Mouse (Mus musculus): Measurements from ENCODE around the gene Sh3pxd2a.

The Sh3pxd2a gene

DNA sequence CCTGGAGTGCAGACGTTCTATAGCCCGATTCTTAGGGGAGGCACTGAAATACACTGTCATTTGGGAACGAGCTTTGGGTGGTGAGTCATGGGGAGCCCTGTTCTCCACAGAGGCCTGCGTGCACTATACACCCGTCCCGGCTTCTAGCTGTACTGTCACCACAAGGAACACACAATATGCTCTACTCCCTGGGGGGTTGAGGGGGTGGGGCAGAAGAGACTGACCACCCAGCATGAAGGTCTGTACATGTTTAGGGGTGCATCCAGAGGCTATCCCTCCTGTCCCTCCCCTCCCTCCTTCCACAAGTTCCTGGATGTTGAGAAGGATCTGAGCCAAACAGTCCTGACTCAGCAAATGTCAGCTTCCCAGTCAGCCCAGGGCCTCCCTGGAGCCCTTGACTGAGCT is 182.1 kb downstream of the Sh3pxd2a start:
- in situ Hi-C loops (cut with MboI, MseI), result no loop called here

DNA sequence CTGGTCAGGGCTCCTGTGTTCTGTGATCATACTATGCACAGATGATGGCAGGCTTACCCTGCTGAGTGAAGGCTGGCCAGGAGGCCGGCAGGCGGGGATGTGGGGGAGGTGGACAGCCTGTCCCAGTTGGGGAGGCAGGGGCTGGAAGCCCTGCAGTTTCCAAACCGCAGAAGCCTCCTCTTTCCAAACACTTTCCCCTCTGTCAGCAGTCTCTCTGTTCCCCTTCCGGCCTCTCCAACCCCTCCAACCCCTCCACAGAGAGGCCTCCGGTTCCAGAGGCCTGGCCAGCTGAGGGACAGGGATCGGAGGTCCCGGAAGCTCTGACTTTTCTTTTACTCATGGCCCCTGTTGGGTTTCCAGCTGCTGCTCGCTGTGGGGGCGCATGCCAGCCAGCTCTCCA is 183.3 kb downstream of the Sh3pxd2a start:
- in situ Hi-C loops (cut with MboI, MseI), result no loop called here

DNA sequence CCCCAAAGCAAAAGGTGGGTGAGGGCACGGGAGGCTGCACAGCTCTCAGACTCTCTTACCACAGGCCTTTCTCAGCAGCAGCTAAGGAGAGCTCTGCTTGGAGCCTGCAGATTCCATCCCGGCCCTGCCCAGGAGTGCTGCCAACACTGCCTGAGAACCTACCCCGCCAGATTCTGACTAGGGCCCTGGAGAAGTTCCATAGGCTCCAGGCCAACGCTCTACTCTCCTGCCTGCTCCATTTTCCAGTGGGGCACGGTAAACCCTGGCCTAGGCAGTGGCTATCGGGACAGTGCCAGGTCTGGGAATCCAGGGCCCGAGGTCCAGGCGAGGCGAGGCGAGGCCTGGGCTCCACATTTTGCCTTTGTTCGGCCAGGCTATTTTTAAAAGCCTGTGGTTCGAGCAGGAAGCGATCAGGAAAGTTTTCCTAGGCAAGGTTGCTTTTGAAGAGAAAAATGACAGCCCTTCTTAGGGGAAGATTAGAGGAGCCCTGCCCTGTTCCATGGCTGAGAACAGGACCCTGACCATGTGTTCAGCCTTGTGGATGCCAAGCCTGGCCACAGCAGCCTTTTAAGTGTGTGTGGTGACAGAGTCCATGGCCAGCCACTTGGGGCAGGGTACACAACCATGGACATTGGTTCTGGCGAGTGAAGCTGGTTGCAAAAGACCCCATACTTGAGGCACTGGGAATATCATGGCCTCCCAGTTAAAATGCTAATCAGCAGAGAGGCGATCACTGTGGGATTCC is 184.2 kb downstream of the Sh3pxd2a start:
- in situ Hi-C loops (cut with MboI, MseI), result no loop called here

DNA sequence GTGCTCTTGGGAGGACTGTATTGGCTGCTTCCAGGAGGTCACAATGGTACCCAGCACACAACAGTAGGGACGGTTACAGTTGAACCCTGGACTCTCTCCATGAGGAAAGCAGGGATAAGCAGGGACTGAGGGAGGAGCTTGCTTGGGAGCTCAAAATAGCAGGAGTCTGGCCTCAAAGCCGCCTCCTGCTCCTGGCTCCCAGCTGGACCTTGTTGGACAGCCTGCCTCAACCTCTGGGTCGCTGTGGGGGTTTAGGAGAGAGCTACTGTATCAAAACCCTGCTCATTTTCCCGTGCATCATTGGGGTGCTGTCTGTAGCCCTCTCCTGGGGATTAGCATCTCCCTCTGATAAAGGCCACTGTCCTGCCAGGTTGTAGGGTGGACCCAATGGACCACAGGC is 184.8 kb downstream of the Sh3pxd2a start:
- in situ Hi-C loops (cut with MboI, MseI), result no loop called here

DNA sequence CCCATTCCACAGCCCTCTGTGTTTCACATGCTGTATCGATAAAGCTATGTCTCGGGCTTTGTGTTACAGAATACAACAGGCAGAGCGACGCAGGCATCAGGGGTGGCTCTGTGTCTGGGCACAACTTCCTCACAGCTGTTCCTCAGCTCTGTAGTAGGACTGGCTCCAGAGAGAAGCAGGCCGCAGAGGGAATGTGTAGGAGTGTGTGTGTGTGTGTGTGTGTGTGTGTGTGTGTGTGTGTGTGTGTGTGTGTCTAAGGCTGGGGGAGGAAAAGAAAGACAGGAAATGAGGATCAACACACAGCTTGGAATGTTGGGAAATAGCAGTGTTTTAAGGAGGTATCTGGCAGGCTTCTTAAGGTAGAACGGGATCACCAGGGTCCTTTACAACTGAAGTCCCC is 187.5 kb downstream of the Sh3pxd2a start:
- in situ Hi-C loops (cut with MboI, MseI), result no loop called here

DNA sequence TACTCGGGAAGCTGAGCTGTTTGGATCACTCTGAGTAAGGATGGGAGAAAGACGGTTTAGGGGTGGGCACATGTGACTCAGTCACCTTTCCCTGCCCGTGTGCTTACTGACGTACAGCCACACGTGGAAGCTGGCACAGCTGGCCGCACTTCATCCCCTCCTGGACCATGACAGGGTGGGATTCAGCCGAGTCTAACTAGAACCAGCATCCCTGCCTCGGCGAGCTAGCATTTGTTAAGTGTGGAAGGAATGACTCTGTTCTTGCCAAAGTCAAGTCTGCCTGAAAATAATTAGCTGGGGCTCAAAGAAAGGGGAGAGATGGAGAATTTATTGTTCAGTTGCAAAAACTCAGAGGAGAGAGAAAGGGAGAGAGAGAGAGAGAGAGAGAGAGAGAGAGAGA is 193.7 kb downstream of the Sh3pxd2a start:
- in situ Hi-C loops (cut with MboI, MseI), result no loop called here

DNA sequence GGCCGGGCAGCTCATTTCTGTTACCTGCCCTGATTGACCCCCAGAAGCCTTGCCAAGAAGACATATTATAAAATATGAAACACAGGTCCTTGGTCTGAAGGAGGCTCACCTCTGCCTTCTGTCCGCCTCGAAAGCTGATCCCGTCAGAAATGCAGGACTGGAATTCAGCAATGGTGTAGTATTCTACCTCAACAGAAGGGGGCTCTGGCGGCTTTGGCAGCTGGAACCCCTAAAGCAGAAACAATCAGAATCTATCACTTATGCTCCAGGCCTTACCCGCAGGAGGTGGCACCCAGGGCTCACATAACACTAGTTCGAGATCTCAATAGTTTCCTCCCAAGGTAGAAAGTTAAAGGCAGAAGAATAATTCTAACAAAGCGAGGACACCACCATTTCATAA is 194.5 kb downstream of the Sh3pxd2a start:
- in situ Hi-C loops (cut with MboI, MseI), result no loop called here

DNA sequence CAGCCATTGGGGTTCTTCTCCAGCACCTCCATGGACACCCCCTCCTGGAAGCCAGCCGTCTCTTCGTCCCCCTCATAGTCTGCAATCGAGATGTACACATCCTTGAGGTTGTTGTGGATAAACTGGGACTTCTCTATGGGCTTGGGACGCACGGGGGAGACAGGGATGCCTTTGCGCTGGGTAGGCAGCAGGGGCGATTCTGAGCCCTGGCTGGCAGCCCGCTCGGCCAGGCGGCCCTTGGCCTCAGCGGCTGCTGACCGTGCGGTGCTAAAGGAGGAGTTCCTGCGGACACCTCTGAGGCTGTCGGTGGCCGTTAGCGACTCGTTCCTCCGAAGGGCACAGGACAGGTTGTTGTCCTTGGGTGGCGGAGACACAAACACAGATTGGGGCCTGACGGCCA is 197.1 kb downstream of the Sh3pxd2a start:
- in situ Hi-C loops (cut with MboI, MseI), result no loop called here

DNA sequence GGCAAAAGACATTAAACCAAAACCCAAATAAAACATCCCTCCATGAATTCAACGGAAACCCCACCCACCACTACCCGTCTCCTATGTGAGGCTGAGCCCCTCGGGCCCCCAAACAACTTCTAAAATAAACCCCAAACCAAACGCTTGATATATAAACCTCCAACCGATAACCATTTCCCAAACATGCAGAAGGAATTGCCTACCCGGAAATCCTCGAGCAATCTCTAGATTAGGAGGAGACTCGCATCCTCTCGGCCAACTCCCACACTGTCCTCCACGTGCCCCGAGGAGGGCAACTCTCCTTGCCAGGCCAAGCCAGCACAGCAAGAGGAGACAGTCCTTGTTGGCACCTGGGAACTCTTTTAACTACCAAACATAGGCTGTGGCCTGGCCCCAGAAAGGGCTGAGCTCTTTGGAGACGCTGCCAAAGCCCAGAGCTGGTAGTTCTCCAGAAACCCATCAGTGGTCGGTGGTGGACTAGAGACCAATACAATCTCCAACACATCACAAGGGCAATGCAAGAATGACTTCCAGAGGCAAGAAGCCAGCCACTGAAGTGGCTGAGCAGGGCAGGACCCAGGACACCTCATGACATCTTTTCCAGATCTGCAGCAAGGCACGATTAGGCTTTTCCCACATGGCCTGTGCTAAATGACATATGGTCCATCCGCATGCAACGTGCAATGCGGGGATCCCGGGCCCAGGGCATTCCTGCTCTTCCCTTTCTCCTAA is 198.0 kb downstream of the Sh3pxd2a start:
- in situ Hi-C loops (cut with MboI, MseI), result no loop called here

DNA sequence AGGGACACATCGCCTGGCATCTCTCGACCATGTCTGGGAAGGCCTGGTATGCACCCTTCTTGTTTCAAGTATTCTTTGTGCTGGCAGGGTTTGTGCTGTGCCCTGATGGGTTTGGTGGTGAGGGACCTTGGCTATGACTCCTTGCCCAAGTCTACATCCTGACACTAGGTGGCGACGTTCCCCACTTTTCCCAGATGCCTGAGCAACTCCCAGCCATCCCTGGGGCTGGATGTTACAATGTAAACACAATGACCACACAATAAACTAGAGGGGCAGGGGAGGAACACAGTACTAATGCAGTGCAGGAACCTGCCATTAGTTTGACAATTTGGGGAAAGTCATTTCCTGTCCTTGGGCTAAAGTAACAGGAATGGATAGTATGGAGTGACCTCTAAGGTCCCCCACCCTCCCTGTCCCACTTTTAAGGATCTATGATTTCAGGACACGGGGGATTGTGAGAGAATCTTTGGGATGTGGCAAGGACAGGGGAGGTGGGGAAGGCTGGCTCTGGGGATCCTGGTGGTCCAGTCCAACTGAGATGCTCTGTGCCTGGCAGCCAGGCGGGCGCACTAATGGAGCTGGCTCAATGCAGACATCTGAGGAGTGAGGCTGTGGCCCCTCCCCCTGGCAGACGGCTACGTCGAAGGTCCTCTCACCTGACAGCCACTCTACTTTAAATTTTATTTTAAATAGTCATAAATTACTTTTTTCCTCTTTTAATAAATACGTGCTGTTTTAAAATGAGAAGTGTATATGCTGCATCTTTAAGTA is 199.7 kb downstream of the Sh3pxd2a start:
- in situ Hi-C loops (cut with MboI, MseI), result no loop called here

DNA sequence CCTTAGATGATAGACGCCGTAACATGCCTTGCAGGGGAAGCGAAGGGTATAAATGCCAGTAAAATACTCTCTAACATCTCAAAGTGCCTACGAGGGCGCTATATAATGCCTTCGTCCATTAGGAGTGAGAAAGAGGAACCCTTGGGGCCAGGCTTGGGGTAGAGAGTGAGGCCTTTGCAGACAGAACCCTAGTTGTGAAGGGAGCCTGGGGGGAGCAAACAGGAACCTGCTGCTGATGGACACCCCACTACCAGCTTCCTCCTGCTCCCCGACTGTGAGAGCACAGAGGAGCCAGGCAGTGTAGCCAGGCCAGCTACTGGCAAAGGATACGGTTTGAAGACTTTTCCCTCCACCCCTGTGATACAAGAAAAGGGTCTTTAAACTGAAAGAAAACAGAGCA is 200.6 kb downstream of the Sh3pxd2a start:
- in situ Hi-C loops (cut with MboI, MseI), result no loop called here

DNA sequence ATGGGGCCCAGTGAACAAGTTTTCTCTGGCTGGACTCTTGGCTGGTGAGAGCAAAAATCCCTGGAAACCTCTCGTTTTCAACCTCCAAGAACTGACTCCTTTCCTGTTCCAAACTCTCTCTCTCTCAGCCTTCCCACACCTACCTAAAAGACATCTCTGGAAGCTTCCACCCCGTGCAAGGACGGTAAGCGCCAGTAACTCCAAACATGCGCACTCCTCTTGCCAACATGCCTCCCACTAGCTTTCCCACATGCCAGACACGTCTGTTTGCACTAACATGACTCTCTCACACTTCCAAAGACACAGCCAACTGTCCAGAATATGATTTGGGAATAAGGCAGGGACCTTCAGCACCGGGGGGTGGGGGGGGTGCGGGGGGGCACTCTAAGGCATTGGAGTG is 203.0 kb downstream of the Sh3pxd2a start:
- in situ Hi-C loops (cut with MboI, MseI), result no loop called here

DNA sequence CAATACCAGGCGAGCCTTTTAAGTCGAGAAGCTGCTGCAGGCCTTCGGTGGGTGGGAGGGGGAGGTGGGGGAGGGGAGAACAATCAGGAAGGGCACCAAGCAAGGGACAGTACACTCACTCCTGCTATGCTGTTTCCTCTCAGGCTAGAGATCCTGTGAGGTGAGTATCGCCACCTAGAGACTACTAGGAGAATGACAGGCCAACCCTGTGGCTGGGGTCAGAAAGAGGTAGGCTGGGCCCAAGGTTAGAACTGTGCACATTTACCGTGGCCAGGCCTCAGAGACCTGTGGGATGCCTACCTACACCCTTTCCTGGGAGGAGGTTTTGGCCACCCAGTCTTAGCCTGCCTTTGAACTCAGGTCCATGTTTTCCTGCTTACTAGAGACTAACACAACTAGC is 204.6 kb downstream of the Sh3pxd2a start:
- in situ Hi-C loops (cut with MboI, MseI), result no loop called here

DNA sequence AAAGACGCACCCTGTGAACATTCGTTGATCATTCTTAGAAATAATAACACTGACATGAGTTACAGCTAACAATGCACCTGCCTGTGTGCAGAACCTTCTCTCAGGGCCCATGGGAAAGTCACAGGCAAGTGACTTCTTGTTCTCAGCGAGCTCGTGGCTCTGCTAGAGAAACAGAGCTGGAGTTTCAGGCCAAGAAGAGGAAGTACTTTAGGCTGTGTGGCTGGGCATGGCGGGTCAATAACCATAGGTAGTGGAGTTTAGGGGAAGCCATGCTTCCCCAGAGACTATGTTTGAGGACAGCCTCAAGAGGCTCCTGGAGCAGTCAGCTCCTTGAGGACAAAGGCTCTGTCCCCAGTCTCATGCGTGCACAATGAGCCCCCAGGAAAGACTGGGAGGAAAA is 208.3 kb downstream of the Sh3pxd2a start:
- in situ Hi-C loops (cut with MboI, MseI), result no loop called here

DNA sequence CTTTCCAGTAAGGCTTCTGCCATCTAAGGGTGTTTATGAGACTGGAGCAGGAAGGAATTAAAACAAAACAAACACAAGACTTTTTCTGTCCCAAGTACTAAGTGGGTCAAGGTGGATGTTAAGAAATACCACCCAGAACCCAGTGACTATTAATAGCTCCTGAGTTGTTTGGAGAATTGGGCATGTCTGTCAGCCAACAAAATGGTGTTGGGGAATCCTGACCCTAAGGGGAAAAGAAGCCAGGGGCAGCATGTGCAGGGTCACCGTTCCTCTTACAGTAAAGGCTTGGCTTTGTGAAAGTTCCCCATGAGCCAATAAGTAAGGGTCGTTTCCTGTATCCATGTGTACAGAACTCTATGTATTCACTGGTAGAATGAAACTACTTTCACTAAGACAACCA is 209.2 kb downstream of the Sh3pxd2a start:
- in situ Hi-C loops (cut with MboI, MseI), result no loop called here

DNA sequence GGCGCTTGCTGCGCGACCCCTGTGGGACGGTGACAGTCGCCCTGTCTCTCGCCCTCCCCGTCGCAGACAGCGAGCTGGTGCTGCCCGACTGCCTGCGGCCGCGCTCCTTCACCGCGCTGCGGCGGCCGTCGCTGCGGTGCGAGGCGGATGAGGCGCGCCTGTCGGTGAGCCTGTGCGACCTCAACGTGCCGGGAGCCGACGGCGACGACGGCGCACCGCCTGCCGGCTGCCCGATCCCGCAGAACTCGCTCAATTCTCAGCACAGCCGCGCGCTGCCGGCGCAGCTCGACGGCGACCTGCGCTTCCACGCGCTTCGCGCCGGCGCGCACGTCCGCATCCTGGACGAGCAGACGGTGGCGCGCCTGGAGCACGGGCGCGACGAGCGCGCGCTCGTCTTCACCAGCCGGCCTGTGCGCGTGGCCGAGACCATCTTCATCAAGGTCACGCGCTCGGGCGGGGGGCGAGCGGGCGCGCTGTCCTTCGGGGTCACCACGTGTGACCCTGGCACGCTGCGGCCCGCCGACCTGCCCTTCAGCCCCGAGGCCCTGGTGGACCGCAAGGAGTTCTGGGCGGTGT is 211.1 kb downstream of the Sh3pxd2a start:
- in situ Hi-C loops (cut with MboI, MseI), result no loop called here

DNA sequence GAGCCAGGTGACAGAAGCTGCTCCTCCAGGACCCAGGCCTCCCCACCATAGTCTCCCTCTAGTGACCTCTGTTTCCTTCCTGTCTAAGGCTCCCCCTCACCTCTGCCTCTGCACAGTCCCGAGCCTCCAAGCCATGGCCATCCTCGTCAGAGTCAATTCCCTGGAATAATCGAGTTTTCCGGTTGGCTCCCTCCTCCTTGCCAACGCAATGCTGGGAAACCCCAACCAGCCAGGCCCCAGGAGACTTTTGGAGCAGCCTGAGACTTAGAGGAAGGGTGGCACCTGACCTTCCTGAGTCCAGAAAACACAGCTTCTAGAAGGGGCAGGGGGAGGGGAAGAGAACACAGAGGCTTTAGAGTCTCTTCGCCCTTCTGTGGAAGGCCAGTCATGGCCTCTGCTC is 213.3 kb downstream of the Sh3pxd2a start:
- in situ Hi-C loops (cut with MboI, MseI), result no loop called here

DNA sequence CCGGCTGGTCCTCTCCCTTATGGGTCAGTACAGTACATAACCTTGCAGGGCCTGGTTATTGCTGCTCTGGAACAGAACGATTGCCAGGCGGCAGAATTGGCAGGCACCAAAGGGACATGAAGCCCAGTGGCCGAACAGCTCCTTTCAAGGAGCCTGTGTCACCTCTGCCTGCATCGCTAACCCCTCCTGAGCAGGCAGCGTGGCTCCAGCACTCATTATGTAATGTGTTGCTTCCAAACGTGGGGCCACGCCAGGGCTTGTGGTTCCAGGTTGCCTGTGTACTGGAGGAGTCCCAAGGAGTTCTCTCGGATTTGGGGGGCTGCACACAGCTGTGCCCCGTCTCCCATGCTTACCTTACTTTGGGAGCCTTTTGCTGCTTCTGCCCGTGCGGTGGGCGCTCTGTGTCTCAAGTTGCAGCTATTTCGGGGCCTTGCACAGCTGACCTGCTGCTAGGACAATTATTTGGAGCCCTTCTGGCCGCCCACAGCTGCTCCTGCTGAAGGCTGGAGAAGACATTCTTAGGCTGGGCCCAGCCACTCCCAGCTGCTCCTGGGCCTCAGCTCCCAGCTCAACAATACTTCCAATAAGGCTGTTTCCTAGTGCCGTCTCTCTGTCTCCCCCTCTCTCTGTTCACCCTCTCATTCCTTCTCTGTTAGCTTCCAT is 215.2 kb downstream of the Sh3pxd2a start:
- in situ Hi-C loops (cut with MboI, MseI), result no loop called here

DNA sequence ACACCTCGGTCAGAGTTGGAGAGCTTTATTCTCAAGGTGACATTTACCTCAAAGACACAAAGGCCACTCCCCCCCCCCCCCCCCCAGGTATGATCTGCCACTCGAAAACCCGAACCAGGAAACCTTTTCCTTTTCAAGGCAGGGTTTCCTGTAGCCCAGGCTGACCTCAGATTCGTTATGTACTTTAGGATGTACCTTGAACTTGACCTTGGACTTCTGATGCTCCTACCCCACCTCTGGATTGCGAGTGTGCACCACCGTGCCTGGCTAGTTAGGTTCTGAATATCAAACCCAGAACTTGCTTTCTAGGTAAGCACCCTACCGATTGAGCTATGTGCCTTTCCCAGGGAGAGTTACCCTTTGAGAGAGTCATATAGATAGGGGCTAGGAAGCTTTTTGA is 215.9 kb downstream of the Sh3pxd2a start:
- in situ Hi-C loops (cut with MboI, MseI), result no loop called here

DNA sequence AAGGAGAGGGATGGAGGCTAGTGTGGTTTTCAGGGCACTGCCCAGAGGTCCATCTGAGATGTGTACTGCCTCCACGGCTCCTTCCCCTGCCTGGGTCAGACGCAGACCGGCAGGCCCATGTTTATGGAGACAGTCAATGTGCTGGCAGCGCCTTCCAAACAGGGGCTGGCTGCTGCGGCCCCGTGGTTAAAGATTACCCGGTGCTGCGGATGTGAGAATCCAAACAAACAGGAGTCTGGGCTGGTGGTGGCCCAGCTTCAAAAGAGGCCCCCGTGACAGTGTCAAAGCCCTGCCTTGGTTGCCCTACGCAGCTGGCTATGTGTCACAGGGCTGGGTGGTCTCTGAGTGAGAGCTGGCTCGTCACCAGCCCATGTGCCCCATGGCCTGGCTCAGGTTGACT is 216.4 kb downstream of the Sh3pxd2a start:
- in situ Hi-C loops (cut with MboI, MseI), result no loop called here

DNA sequence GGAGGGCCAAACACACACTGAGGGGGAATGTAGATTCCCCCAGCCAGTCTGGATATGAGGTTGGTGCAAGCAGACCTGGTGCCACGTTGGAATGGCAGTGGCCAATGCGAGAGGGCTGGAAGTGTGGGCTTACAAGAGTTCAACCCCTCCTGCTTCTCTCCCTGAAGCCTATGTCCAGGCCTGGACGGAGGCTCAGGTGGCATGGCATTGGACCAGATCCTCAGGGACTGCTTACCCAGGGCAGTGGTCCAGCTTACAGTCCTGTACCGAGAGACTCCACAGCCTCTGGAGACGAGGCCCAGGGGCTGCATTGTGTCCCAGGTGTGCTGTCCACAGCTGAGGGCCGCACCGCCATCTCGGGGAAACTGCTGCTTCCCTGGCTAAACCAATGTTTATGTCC is 218.7 kb downstream of the Sh3pxd2a start:
- in situ Hi-C loops (cut with MboI, MseI), result no loop called here

DNA sequence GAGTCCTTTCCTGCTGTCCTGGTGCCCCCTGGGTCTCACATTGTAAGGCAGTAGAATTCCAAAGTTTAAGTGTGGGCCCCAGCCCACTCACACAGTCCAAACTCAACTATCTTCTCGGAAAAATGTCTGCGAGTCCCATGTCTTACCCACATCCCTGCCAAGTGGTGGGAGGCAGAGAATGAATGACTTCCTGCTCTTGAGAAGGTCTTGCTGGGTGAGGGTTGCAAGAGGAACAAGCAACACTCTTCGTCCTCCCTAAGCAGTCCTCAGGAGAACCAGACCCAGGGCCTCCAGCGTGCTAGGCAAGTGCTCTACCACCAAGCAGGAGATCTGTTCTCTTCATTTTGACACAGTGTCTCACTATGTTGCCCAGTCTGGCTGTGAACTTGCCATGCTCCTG is 222.0 kb downstream of the Sh3pxd2a start:
- in situ Hi-C loops (cut with MboI, MseI), result no loop called here

Measured in T-helper 1 cell (primary cell).